Mouse (Mus musculus): Measurements from ENCODE around the gene Farp1. TPM values are rescaled to one million over a fixed set of nuclear protein-coding genes. Genes with fewer than 3 reads are reported as not detected.

The Farp1 gene
- polyA plus RNA-seq, 1 experiment from 2014 or later, result 27.9 TPM

DNA sequence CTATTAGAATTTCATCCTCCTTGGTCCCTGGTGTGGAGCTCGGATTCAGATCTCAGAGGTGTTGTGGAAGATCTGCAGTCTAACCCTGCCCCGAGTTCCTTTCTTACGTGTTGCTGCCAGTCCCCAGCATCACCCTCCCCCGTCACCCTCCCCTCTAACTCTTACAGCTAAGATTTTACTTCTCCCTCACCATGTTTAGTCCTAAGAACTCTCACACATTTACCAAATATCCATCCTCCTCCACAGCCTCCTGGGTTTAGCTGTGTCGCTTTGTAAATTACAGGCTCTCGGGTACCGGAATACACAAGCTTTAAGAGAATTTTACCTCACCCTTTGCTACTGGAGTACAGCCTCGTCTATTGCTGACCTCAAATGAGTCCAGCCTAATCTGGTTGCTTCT, 165.4 kb downstream of the Farp1 start:
- 81% methylated on average over 8 of the region's 8 CpGs for WGBS
- no peaks in the 10 kb centered on the region for H3K36me3 ChIP-seq (replicated peaks)
- H3K4me2 ChIP-seq, result no peak overlapping the region
- H3K4me1 ChIP-seq, result peaks cover 23% of the 10 kb centered on the region
- H3K27me3 ChIP-seq, result no peaks in the 10 kb centered on the region
- no peak overlapping the region for H3K4me3 ChIP-seq (replicated peaks)
- no peak for ATAC-seq (ENCODE audit: low FRiP score)
- no peak overlapping the region for H3K9ac ChIP-seq
- no peak overlapping the region for H3K27ac ChIP-seq
- H3K9me3 ChIP-seq, result peaks cover 8% of the 10 kb centered on the region

GRCm38 (mm10) chr14:121201178-121201577, 166.2 kb downstream of the Farp1 start:
- WGBS, result 83% methylated on average over 6 of the region's 6 CpGs

DNA sequence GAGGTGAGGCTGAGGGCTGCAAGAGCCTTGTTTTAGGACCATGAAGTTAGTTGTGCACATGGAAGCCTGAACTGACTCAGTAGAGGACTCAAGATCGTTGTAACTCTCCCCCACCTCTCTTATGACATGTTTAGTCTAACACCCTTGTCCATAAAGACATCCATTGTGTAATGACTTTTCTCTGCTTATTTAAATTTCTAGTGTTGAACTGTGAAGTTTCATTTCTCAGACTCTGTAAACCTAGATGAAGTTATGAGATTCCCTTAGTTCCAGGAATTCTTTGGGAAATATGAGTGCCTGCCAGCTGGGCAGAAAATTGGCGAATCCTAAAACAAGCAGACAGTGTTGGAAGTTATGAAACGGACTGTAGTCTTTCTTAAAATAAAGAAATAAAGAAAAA, 170.5 kb downstream of the Farp1 start:
- no peak overlapping the region for H3K4me3 ChIP-seq (replicated peaks)
- H3K27me3 ChIP-seq, result no peaks in the 10 kb centered on the region
- H3K9ac ChIP-seq, result no peak overlapping the region
- no peak for ATAC-seq (ENCODE audit: low FRiP score)
- WGBS, result 81% methylated on average over 3 of the region's 3 CpGs
- no peak overlapping the region for H3K27ac ChIP-seq
- no peak overlapping the region for H3K4me2 ChIP-seq
- no peaks in the 10 kb centered on the region for H3K9me3 ChIP-seq
- H3K4me1 ChIP-seq, result peaks cover 17% of the 10 kb centered on the region
- H3K36me3 ChIP-seq (replicated peaks), result no peaks in the 10 kb centered on the region

More at GRCm38 (mm10) chr14:121201178-121201577, 166.2 kb downstream of the Farp1 start:
- Histone ChIP-seq H3K9ac (no peak overlapping the region), H3K36me3 (replicated peaks) (no peaks in the 10 kb centered on the region), H3K4me1 (peaks cover 23% of the 10 kb centered on the region), H3K4me2 (no peak overlapping the region), H3K27me3 (no peaks in the 10 kb centered on the region), H3K27ac (no peak overlapping the region), H3K4me3 (replicated peaks) (no peak overlapping the region), H3K9me3 (0 out of 2 replicates have a peak, but pooled peaks cover 3% of the 10 kb centered on the region)
- ATAC-seq (ENCODE audit: low FRiP score), result no peak

DNA sequence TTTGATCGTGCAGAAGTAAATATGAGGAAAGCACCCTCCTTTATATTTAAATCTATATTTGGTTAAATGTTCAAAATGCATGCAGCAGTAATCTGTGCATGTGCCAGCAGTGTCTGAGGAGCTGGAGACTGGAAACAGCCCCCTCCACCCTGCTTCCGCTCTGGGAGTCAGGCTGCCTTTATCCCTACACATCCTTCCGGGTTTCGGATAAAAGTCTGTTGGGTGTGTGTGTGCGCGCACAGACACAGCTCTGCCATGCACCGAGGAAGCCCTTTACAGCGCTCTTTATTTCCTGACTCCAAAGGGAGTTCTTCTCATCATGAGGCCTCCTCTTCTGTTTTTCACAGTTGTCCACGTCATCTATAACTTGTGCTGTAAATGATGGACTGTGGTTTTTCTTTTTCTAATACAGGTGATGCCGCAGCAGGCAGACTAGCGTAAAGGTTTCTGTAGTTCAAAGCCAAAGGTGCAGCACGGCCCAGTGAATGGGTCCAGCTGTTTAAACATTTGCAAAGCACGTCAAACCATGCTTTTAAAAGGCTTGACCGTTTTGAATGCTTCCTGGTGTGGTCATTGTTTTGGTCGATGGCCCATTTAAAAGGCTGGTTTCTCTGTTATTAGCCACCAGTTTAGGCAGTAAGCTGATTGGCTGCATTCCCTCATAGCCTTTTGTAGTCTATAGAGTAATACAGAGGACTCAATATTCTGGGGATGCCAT, 172.6 kb downstream of the Farp1 start:
- no peak overlapping the region for H3K9ac ChIP-seq
- 55% methylated on average over 15 of the region's 15 CpGs for WGBS
- H3K9me3 ChIP-seq, result no peaks in the 10 kb centered on the region
- peaks cover 9% of the 10 kb centered on the region for H3K36me3 ChIP-seq (replicated peaks)
- no peaks in the 10 kb centered on the region for H3K27me3 ChIP-seq
- H3K4me3 ChIP-seq (replicated peaks), result no peak overlapping the region
- H3K27ac ChIP-seq, result no peak overlapping the region
- ATAC-seq (ENCODE audit: low FRiP score), result no peak
- peaks cover 14% of the 10 kb centered on the region for H3K4me1 ChIP-seq
- no peak overlapping the region for H3K4me2 ChIP-seq

GRCm38 (mm10) chr14:121208159-121208515, 173.1 kb downstream of the Farp1 start:
- 63% methylated on average over 3 of the region's 3 CpGs for WGBS
- no peak for ATAC-seq (ENCODE audit: low FRiP score)

GRCm38 (mm10) chr14:121210318-121210717, 175.3 kb downstream of the Farp1 start:
- Histone ChIP-seq H3K9me3 (no peaks in the 10 kb centered on the region), H3K9ac (no peak overlapping the region), H3K36me3 (replicated peaks) (peaks cover 10% of the 10 kb centered on the region), H3K27ac (no peak overlapping the region), H3K4me2 (no peak overlapping the region), H3K4me1 (peaks cover 14% of the 10 kb centered on the region), H3K27me3 (no peaks in the 10 kb centered on the region), H3K4me3 (replicated peaks) (no peak overlapping the region)
- 87% methylated on average over 3 of the region's 3 CpGs for WGBS
- ATAC-seq (ENCODE audit: low FRiP score), result no peak

More at GRCm38 (mm10) chr14:121208159-121208515, 173.1 kb downstream of the Farp1 start:
- H3K9me3 ChIP-seq, result no peaks in the 10 kb centered on the region
- H3K27me3 ChIP-seq, result no peaks in the 10 kb centered on the region
- no peak overlapping the region for H3K9ac ChIP-seq
- no peak overlapping the region for H3K4me2 ChIP-seq
- peaks cover 10% of the 10 kb centered on the region for H3K36me3 ChIP-seq (replicated peaks)
- no peak overlapping the region for H3K27ac ChIP-seq
- H3K4me3 ChIP-seq (replicated peaks), result no peak overlapping the region
- H3K4me1 ChIP-seq, result peaks cover 14% of the 10 kb centered on the region

GRCm38 (mm10) chr14:121213650-121214049, 178.7 kb downstream of the Farp1 start:
- 80% methylated on average over 4 of the region's 4 CpGs for WGBS
- peaks cover 9% of the 10 kb centered on the region; the same call in 1 of the 2 replicates for H3K4me1 ChIP-seq
- no peak for ATAC-seq (ENCODE audit: low FRiP score)
- no peak overlapping the region for H3K4me3 ChIP-seq (replicated peaks)
- no peaks in the 10 kb centered on the region for H3K9me3 ChIP-seq
- no peak overlapping the region for H3K9ac ChIP-seq
- no peak overlapping the region for H3K27ac ChIP-seq
- H3K4me2 ChIP-seq, result no peak overlapping the region
- H3K27me3 ChIP-seq, result no peaks in the 10 kb centered on the region
- peaks cover 10% of the 10 kb centered on the region for H3K36me3 ChIP-seq (replicated peaks)

DNA sequence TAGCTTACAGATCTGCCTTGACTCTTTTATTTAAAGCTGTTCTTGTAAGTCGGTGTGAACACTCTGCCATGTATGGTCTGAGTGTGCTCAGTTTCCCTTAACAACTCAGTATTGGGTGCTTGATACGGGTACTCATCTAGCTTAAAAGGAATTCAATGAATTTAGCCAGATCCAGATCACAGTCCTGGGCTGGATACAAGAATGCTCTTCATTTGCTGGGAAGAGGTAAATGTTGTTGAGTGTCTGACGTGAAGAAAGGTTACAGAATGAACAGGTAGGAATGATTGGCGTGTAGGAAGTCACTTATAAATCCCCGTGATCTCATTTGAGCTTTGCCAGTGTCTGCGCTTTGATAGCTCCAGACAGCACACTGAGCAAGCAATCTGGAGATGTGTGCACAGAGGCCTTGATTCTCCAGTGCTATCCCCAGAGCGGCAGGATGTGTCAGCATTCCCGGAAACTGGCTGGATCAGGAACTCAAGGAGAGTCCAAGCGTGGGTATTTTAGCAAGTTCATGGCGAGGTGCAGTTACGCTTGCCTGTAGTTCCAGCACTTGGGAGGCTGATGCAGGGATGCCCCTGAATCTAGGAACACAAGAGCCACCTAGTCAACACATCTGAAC, 179.7 kb downstream of the Farp1 start:
- Histone ChIP-seq H3K4me1 (peaks cover 9% of the 10 kb centered on the region; the same call in 1 of the 2 replicates), H3K9ac (no peak overlapping the region), H3K27me3 (no peaks in the 10 kb centered on the region), H3K27ac (no peak overlapping the region), H3K36me3 (replicated peaks) (peaks cover 10% of the 10 kb centered on the region), H3K4me2 (no peak overlapping the region), H3K4me3 (replicated peaks) (no peak overlapping the region), H3K9me3 (no peaks in the 10 kb centered on the region)
- WGBS, result 89% methylated on average over 11 of the region's 11 CpGs
- no peak for ATAC-seq (ENCODE audit: low FRiP score)

- H3K27me3 ChIP-seq, result no peaks in the 10 kb centered on the region
- no peak overlapping the region for H3K4me3 ChIP-seq (replicated peaks)
- 76% methylated on average over 5 of the region's 5 CpGs for WGBS
- peaks cover 9% of the 10 kb centered on the region; the same call in 1 of the 2 replicates for H3K4me1 ChIP-seq
- H3K27ac ChIP-seq, result no peak overlapping the region
- peaks cover 13% of the 10 kb centered on the region for H3K36me3 ChIP-seq (replicated peaks)
- ATAC-seq (ENCODE audit: low FRiP score), result no peak
- H3K4me2 ChIP-seq, result no peak overlapping the region
- H3K9ac ChIP-seq, result no peak overlapping the region
- H3K9me3 ChIP-seq, result no peaks in the 10 kb centered on the region
Measured at GRCm38 (mm10) chr14:121215817-121216216, 180.8 kb downstream of the Farp1 start.

DNA sequence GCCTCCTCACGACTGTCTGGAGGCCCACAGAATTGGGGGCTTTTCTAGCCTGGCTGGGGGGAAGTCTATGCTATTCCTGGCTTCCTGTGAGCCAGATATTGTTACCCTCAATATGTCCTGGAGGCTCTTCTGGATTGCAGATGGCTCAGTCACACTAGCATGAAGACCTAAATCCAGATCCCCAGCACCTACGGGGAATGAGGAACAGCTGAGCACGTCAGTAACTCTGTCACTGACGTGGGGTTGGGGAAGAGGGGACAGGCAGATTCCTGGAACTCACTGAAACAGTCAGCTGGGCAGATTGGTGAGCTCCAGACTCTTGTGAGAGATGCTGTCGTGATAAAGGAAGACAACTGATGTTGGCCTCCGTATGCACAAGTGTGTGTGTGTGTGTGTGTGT, 181.7 kb downstream of the Farp1 start:
- no peak overlapping the region for H3K27ac ChIP-seq
- ATAC-seq (ENCODE audit: low FRiP score), result no peak
- H3K4me2 ChIP-seq, result no peak overlapping the region
- WGBS, result 77% methylated on average over 6 of the region's 6 CpGs
- no peaks in the 10 kb centered on the region for H3K27me3 ChIP-seq
- no peak overlapping the region for H3K9ac ChIP-seq
- H3K9me3 ChIP-seq, result no peaks in the 10 kb centered on the region
- H3K4me3 ChIP-seq (replicated peaks), result no peak overlapping the region
- peaks cover 22% of the 10 kb centered on the region for H3K36me3 ChIP-seq (replicated peaks)
- peaks cover 9% of the 10 kb centered on the region; the same call in 1 of the 2 replicates for H3K4me1 ChIP-seq

DNA sequence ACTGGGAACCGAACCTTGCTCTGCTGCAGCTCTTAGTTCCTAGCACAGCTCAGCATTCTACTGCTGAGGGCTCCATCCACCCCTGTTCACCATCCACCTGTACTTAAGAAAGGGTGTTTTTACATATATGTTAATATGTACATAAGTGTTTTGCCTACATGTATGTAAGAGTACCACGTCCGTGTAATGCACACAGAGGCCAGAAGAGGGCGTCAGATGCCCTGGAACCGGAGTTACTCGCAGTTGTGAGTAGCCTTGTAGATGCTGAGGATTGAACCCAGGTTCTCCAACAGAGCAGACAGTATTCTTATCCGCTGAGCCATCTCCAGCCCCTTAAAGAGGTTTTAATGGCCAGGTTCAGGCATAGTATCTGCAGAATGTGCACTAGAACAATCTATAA, 183.6 kb downstream of the Farp1 start:
- H3K4me1 ChIP-seq, result peaks cover 9% of the 10 kb centered on the region; the same call in 1 of the 2 replicates
- H3K27ac ChIP-seq, result no peak overlapping the region
- no peak overlapping the region for H3K4me3 ChIP-seq (replicated peaks)
- H3K9me3 ChIP-seq, result no peaks in the 10 kb centered on the region
- H3K27me3 ChIP-seq, result no peaks in the 10 kb centered on the region
- no peak overlapping the region for H3K9ac ChIP-seq
- H3K36me3 ChIP-seq (replicated peaks), result peaks cover 26% of the 10 kb centered on the region
- no peak for ATAC-seq (ENCODE audit: low FRiP score)
- 79% methylated on average over 7 of the region's 7 CpGs for WGBS
- H3K4me2 ChIP-seq, result no peak overlapping the region

GRCm38 (mm10) chr14:121219226-121220039, 184.4 kb downstream of the Farp1 start:
- Histone ChIP-seq H3K4me1 (peaks cover 9% of the 10 kb centered on the region; the same call in 1 of the 2 replicates), H3K9ac (no peak overlapping the region), H3K27me3 (no peaks in the 10 kb centered on the region), H3K4me2 (no peak overlapping the region), H3K4me3 (replicated peaks) (no peak overlapping the region), H3K27ac (0 out of 2 replicates have a peak overlapping the region, but pooled peaks have one; percentile 46), H3K36me3 (replicated peaks) (peaks cover 29% of the 10 kb centered on the region), H3K9me3 (no peaks in the 10 kb centered on the region)
- WGBS, result 77% methylated on average over 10 of the region's 10 CpGs
- ATAC-seq (ENCODE audit: low FRiP score), result 0 out of 2 replicates have a peak, but pooled peaks have one; percentile 25

Measured in forebrain, embryonic 12.5 days (tissue).